23 mouse cellular contexts compared by ENCODE assay signal in the genomic region with DNA sequence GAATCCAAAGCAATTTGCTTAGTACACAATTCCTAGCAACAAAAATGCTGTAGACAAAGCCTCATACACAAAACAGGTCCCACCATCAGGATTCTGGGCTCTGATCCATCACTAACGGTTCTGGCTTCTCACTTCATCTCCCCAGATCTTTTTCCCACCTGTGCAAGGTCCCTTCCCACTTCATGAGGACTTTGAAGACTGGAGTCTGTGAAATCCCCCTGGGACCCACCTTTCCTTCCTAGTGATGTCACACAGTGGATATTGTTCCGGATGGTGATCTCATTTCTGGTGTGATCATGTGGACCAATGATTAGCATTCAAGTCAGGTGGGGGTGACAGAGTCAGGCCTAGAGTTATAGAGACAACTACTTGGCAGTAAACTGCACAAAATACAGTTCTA. TPM values are rescaled to one million over a fixed set of nuclear protein-coding genes. Genes with fewer than 3 reads are reported as not detected.
DNase-seq lines count a peak whose midpoint lies in the region; ATAC-seq and TF ChIP-seq lines count a peak whose summit lies in the region.
"Had no signal": no experiment of that assay in that cellular context is flagged by ENCODE, and none has a peak within 500 bp of the region (broad histone marks: within the 10 kb centered on the region; RNA-seq: fewer than 3 reads in every experiment).

No protein-coding gene starts in this region.

- peak; percentile 97 for DNase-seq in heart, adult 11 months
- DNase-seq in heart, embryonic 10.5 days (ENCODE audit: low spot score), result no peak
- peak; percentile 37 to 72 for DNase-seq in heart, adult 9 months (ENCODE audit: low spot score in 2 of 2)
- DNase-seq in heart, postnatal 10 days, result peak; percentile 24 to 37
- peak; percentile 27 for DNase-seq in heart, postnatal 4 days
- no peak for DNase-seq in midbrain, postnatal 0 days (ENCODE audit: low spot score)
- DNase-seq: adrenal gland, adult 2 months; adrenal gland, postnatal 14 days; B cell, adult 2 months; cerebellum, adult 11-12 months; cerebellum, adult 9-10 months; cerebellum, postnatal 14 days; gastrocnemius, postnatal 14 days; kidney, adult 11 months; kidney, adult 8-10 months had no signal

- no peak overlapping the region for H3K4me2 ChIP-seq in heart, embryonic 11.5 days
- H3K4me2 ChIP-seq in midbrain, postnatal 0 days (ENCODE audit: low read depth, low read length, poor library complexity, severe bottlenecking), result no peak overlapping the region
- H3K4me2 ChIP-seq: forebrain, embryonic 13.5 days; heart, embryonic 13.5 days; hindbrain, embryonic 12.5 days; hindbrain, embryonic 15.5 days had no signal

- H3K9ac ChIP-seq in heart, embryonic 11.5 days (ENCODE audit: low read depth, low read length), result no peak overlapping the region
- no peak overlapping the region for H3K9ac ChIP-seq in midbrain, postnatal 0 days (replicated peaks; ENCODE audit: low read length, poor library complexity, severe bottlenecking)
- H3K9ac ChIP-seq: forebrain, embryonic 13.5 days; heart, embryonic 13.5 days; hindbrain, embryonic 12.5 days; hindbrain, embryonic 15.5 days had no signal

- TF ChIP-seq CTCF in midbrain, postnatal 0 days (IDR thresholded peaks at IDR 0.05), result no peak

- no peaks in the 10 kb centered on the region for H3K4me1 ChIP-seq in heart, embryonic 10.5 days
- H3K4me1 ChIP-seq in heart, embryonic 11.5 days (ENCODE audit: control insufficient read depth, insufficient read depth, low read length), result no peaks in the 10 kb centered on the region
- H3K4me1 ChIP-seq in midbrain, postnatal 0 days (ENCODE audit: insufficient read depth, low read length), result no peaks in the 10 kb centered on the region; the same call in 1 of the 2 replicates
- H3K4me1 ChIP-seq: heart, embryonic 13.5 days had no signal

- H3K4me3 ChIP-seq in heart, embryonic 10.5 days, result no peak overlapping the region
- no peak overlapping the region for H3K4me3 ChIP-seq in heart, embryonic 11.5 days (ENCODE audit: low read depth, low read length)
- H3K4me3 ChIP-seq in midbrain, postnatal 0 days (ENCODE audit: low read depth, low read length), result no peak overlapping the region
- H3K4me3 ChIP-seq: forebrain, embryonic 10.5 days; forebrain, embryonic 13.5 days; heart, embryonic 13.5 days; hindbrain, embryonic 12.5 days; hindbrain, embryonic 15.5 days had no signal

- no peaks in the 10 kb centered on the region for H3K36me3 ChIP-seq in heart, embryonic 10.5 days
- no peaks in the 10 kb centered on the region for H3K36me3 ChIP-seq in heart, embryonic 11.5 days (ENCODE audit: control insufficient read depth, insufficient read depth, low read length)
- no peaks in the 10 kb centered on the region for H3K36me3 ChIP-seq in midbrain, postnatal 0 days (ENCODE audit: insufficient read depth, low read length)
- H3K36me3 ChIP-seq: forebrain, embryonic 10.5 days; heart, embryonic 13.5 days; hindbrain, embryonic 12.5 days; hindbrain, embryonic 15.5 days had no signal

- H3K27ac ChIP-seq in heart, embryonic 10.5 days, result no peak overlapping the region
- no peak overlapping the region for H3K27ac ChIP-seq in heart, embryonic 11.5 days (ENCODE audit: low read depth, low read length)
- no peak overlapping the region for H3K27ac ChIP-seq in midbrain, postnatal 0 days (ENCODE audit: low read depth, low read length)
- H3K27ac ChIP-seq: forebrain, embryonic 10.5 days; forebrain, embryonic 13.5 days; heart, embryonic 13.5 days; hindbrain, embryonic 12.5 days; hindbrain, embryonic 15.5 days had no signal

- 78% methylated on average over 2 of the region's 2 CpGs for WGBS in heart, embryonic 10.5 days
- 71% methylated on average over 2 of the region's 2 CpGs for WGBS in heart, embryonic 11.5 days (ENCODE audit: insufficient replicate concordance)
- WGBS in midbrain, postnatal 0 days, result 81% methylated on average over 2 of the region's 2 CpGs

- intact Hi-C loops in heart, postnatal 10 days (cut with DNase I), result loop anchor here (2.0 to 5.0 kb wide), 2 partner anchors 39 to 146 kb away; a partner anchor contains a TSS

- H3K27me3 ChIP-seq in heart, embryonic 10.5 days (ENCODE audit: insufficient read depth, poor library complexity, severe bottlenecking), result 0 out of 2 replicates have a peak, but pooled peaks cover under 1% of the 10 kb centered on the region
- H3K27me3 ChIP-seq in heart, embryonic 11.5 days (ENCODE audit: control insufficient read depth, insufficient read depth, low read length), result no peaks in the 10 kb centered on the region
- H3K27me3 ChIP-seq in midbrain, postnatal 0 days (ENCODE audit: insufficient read depth, low read length), result no peaks in the 10 kb centered on the region
- H3K27me3 ChIP-seq: forebrain, embryonic 13.5 days; heart, embryonic 13.5 days; hindbrain, embryonic 12.5 days; hindbrain, embryonic 15.5 days had no signal

- no peak for ATAC-seq in heart, embryonic 11.5 days (replicated peaks; ENCODE audit: insufficient number of reproducible peaks, low FRiP score, low TSS enrichment)
- ATAC-seq in CD4-positive, CD25-positive, alpha-beta regulatory T cell, adult 4 months, result no peak
- no peak for ATAC-seq in midbrain, postnatal 0 days (ENCODE audit: low FRiP score)
- ATAC-seq: forebrain, embryonic 13.5 days; forebrain, embryonic 16.5 days had no signal

- H3K9me3 ChIP-seq in heart, embryonic 10.5 days, result no peaks in the 10 kb centered on the region
- H3K9me3 ChIP-seq in heart, embryonic 11.5 days (replicated peaks; ENCODE audit: control insufficient read depth, low read length), result no peaks in the 10 kb centered on the region
- H3K9me3 ChIP-seq in midbrain, postnatal 0 days (ENCODE audit: low read length), result no peaks in the 10 kb centered on the region
- H3K9me3 ChIP-seq: forebrain, embryonic 10.5 days; forebrain, embryonic 13.5 days; hindbrain, embryonic 12.5 days; hindbrain, embryonic 15.5 days had no signal

RNA-seq across cellular contexts. Expression of a gene that starts 40.8 kb away (rescaled TPM):
- 12.7 and 22.7 TPM in 2 replicates for polyA plus RNA-seq in heart, embryonic 10.5 days (2016; fragmentation: Nextera tagmentation; extraction: Ambion mirVana)
- 18.5 and 28.5 TPM in 2 replicates for polyA plus RNA-seq in heart, embryonic 11.5 days (2014; fragmentation: Nextera tagmentation; extraction: Ambion mirVana)
- 10 to 100 TPM; 73.8 to 88.9 TPM for total RNA-seq in heart, postnatal 10 days (2021)
- 10 to 100 TPM; 91.2 to 98.7 TPM for total RNA-seq in heart, postnatal 4 days (2021)
- 10 to 100 TPM in 1 of 2 experiments, 1 to 10 TPM in 1; 9.1 to 11.7 TPM for polyA plus RNA-seq in CD4-positive, CD25-positive, alpha-beta regulatory T cell, adult 4 months (2017; shearing (Covaris generic))
- total RNA-seq in midbrain, postnatal 0 days (2014; rRNA removed), result 213 and 251 TPM in 2 replicates
- 19.0 and 23.3 TPM in 2 replicates for polyA plus RNA-seq in midbrain, postnatal 0 days (2015; fragmentation: Nextera tagmentation; extraction: Ambion mirVana)

Comparison
In these comparisons a context has a peak if more than half of its experiments do, and no peak if none do; other contexts are left out.
1. DNase-seq: peak in heart, adult 11 months (single experiment), heart, adult 9 months (2 of 2), heart, postnatal 10 days (2 of 2) and heart, postnatal 4 days (single experiment); none in heart, embryonic 10.5 days (single experiment) and midbrain, postnatal 0 days (single experiment).